Mouse (Mus musculus) ES-E14 (cell line): ENCODE measurements at regions not wholly inside any gene's neighbourhood (a gene's known extent, or its start where the extent isn't known, plus 50 kb on each side); places are given as distances from the start of the nearest gene placed in this dataset.

Experiments
- MAFK ChIP-seq: IDR thresholded peaks from 2 replicates; pipeline ENCODE4 v1.6.1; 2014; ENCODE audit warnings: mild to moderate bottlenecking, low read depth, low read length, inconsistent platforms; ENCODE audit not compliant: insufficient read depth
- ZC3H11A ChIP-seq: IDR thresholded peaks from 2 replicates; pipeline ENCODE4 v1.6.1; 2012; ENCODE audit warnings: low read depth, mild to moderate bottlenecking, inconsistent platforms, low read length, borderline replicate concordance
- ZNF384 ChIP-seq: IDR thresholded peaks from 2 replicates; pipeline ENCODE4 v1.6.1; 2012; ENCODE audit warnings: low read depth, low read length, inconsistent platforms

- TF ChIP-seq ZNF384 (no peak), ZC3H11A (no peak), MAFK (no peak)
Observed at GRCm38 (mm10) chr1:151128005-151128404, 54.3 kb upstream of the Gm47985 start.
